Mouse (Mus musculus) telencephalon, adult 2 months (tissue): ENCODE data around the gene Rpl29.

Source experiments
- DNase-seq: peaks from one replicate; pipeline ENCODE4 v3.0.0-alpha.2; 2011; ENCODE audit warnings: low read depth, low spot score

Rpl29 gene

GRCm38 (mm10) chr9:106417841-106418625 is 11.2 kb upstream of the Rpl29 start:
- peak; percentile 96 for DNase-seq

DNA sequence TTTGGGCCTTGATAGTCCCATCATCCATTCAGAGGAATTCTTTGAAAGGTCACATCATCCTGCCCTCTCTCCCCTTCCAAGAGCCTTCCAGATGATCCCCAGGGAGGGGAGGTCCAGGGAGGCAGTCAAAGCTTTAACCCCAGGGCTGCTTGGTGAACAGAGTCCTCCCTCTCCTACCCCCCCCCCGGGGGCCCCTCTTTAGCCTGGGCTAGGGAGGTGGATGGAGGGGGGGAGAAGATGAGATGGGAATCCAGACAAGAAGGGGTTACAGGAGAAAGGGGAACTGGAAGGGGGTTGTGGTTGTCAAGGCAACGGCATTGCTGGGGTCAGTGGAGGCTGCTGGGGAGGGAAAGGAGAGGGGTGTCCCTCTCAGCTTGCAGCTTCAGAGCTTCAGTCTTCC is 8.6 kb upstream of the Rpl29 start:
- no peak for DNase-seq

- DNase-seq, result no peak
Measured at GRCm38 (mm10) chr9:106421033-106421864, 8.0 kb upstream of the Rpl29 start.

DNA sequence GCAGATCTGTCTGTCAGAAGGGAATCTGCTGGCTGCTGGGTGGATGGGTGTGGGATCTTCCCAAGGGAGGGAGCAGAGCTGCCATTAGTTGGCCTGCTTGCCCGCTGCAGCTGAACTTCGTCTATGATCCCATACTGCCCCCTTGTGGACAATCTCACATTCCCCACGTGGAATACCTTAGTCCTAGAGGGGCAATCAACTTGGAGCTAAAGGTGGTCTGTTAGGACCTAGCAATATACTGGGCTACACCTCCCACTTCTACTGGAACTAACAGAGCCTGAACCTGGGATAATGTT is 7.4 kb upstream of the Rpl29 start:
- DNase-seq, result no peak

DNA sequence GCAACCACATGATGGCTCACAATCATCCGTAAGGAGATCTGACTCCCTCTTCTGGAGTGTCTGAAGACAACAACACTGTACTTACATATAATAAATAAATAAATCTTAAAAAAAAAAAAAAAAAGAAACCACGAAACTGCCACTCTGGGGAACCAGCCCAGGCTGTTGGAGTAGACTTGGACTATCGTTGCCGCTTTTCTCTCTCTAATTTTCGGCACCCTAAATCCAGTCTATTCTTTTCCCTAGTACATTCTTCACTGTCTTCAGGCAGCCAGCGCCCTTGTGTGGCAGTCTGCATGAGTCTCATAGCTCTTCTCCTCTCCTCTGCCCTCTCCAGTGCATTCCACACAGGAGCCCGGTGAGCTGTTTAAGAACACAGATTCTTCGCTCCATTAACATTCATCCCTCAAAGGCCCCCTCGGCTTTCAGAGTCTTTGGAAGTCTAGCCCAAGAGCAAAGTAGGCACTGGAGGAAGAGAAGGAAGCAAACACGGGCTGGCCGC is 484 bp upstream of the Rpl29 start:
- DNase-seq, result no peak

GRCm38 (mm10) chr9:106430015-106430264 is 686 bp downstream of the Rpl29 start:
- no peak for DNase-seq

- no peak for DNase-seq
Measured at GRCm38 (mm10) chr9:106433389-106433788, 4.1 kb downstream of the Rpl29 start.

- no peak for DNase-seq
Measured at GRCm38 (mm10) chr9:106436566-106436965, 7.3 kb downstream of the Rpl29 start.

DNA sequence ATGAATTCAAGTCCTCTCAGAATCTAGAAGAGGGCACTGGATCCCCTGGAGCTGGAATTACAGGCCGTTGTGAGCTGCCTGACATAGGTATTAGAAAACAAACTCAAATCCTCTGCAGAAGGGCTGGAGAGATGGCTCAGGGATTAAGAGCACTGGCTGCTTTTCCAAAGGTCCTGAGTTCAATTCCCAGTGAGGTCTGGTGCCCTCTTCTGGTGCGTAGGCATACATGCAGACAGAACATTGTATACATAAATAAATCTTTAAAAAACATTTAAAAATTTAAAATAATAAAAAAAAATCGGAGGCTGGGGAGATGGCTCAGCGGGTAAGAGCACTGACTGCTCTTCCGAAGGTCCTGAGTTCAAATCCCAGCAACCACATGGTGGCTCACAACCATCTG is 13.4 kb downstream of the Rpl29 start:
- no peak for DNase-seq

- DNase-seq, result no peak
Measured at GRCm38 (mm10) chr9:106444836-106445235, 15.6 kb downstream of the Rpl29 start.

GRCm38 (mm10) chr9:106447348-106447747 is 18.1 kb downstream of the Rpl29 start, which contains the start of the genes Abhd14b and Abhd14a:
TSS of gene Abhd14b (plus strand) at chr9:106447459.
TSS of gene Abhd14a (minus strand) at chr9:106447678.
- peak; percentile 90 for DNase-seq

DNA sequence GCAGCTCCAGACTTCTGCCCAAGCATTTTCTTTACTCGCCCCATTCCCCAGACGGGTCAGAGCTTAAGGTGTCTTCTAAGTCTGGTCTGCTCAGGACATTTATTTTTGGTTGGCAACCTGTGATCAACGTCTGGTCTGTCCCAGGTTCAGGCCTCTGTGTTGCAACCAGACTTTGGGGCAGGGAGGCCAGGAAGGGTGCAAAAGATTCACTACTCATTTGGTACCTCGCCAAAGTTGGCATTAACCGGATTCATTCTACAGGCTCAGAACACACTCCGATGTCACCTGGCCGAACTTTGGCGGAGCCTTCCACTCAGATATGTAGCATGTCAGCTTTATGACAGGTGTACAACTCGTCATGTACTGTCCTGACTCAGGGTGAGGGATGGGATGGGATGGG is 18.7 kb downstream of the Rpl29 start:
- no peak for DNase-seq

- DNase-seq, result peak; percentile 80
Measured at GRCm38 (mm10) chr9:106448498-106449031, 19.3 kb downstream of the Rpl29 start.

DNA sequence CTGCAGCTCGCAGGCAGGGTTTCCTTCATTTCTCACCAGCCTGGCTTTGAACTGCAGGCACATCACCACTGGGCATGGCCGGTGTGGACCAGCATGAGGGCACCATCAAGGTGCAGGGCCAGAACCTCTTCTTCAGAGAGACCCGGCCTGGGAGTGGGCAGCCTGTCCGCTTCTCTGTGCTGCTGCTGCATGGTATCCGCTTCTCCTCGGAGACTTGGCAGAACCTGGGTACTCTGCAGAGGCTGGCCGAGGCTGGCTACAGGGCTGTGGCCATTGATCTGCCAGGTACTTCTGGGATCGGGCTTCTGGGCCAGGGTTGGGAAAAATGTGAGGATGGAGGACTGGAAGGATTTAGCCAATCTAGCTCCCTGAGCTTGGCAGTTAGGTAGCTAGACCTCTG is 20.7 kb downstream of the Rpl29 start:
- no peak for DNase-seq

DNA sequence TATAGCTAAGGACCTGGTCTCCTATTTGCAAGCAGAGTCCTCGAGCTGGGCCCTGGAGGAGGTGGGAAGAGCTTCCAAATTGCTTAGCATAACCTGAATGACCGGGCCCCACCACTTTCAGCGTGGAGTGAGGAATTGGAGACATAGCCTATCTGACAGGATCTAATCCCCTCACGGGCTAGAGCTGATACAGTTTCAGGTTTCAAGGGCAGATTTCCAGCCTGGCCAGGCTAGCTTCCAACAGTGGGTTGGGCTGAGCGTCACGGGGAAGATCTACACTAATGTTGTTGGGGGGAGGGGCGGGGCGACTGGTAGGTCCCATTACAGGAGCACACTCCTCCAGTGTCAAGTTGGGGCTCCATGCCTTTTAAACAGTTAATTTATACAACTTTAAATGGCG is 21.4 kb downstream of the Rpl29 start:
- DNase-seq, result no peak

- DNase-seq, result no peak
Measured at GRCm38 (mm10) chr9:106451298-106451697, 22.0 kb downstream of the Rpl29 start.

DNA sequence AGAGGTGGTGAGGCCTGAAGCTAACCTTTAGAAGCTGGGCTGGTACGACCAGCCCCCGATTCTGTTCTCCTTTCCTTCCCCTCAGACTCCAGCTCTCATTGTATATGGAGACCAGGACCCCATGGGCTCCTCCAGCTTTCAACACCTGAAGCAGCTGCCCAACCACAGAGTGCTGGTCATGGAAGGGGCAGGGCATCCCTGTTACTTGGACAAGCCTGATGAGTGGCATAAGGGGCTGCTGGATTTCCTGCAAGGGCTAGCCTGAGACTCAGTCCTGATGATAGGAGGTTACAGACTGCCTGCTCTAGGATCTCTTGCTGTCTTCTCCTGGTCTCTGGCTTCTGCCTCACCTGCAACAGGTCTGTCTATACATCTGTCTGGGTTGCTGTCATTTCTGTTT is 22.6 kb downstream of the Rpl29 start:
- DNase-seq, result no peak

DNA sequence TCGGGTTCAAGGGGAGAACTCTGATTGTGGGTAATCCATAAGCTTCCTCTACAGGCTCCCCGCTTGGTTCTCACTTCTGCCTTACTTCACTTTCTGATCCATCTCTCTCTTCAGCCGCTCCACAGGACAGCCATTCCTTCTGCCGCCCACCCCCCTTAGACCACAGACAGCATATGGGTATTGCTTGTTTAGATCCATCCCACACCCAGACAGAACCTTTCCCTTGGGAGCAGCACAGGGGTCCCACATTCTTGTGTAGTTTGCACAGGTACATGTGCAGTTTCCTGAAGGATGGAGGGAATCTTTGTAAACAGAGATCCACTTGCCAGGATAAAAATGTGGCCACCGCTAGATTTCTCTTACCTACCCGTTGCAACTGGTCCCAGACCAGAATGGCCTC is 23.1 kb downstream of the Rpl29 start:
- DNase-seq, result no peak

- DNase-seq, result no peak
Measured at GRCm38 (mm10) chr9:106452821-106453220, 23.6 kb downstream of the Rpl29 start.

DNA sequence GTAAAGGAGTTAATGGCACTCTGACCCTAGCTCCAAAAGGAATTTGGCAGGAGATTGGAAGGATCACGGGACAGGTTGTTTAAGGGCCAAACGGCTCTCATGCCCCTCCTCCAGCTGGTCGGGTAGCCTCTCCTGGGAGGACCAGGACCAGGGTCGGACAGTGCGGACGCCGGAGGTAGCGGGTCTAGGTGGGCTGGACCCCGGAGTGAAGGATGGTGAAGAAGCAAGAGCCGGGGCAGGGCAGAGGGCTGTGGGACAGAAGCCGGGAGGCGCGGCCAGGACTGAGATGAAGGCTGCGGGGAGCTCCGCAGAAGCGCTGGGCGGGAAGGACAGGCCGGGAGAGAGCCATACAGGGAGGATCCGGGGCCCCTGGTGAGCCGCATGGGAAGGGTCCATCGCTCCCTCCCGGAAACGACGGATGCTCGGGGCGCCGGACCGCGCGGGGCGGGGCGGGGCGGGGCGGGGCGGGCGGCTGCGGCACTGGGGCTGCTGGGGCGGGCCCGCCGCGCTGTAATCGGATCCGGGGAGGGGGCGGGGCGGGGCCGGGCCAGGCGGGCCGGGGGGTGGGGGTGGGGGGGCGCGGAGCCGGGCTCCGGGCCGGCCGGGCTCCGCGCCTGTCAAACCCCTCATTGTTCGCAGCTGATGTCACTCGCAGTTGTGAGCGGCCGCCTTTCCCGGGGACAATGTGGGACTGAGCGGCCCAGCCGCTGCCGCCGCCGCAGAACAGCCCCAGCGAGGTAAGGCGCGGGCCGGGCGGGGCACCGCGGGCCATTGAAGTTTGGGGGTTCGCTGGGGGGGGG is 24.2 kb downstream of the Rpl29 start, which contains the start of gene Pcbp4:
Gene Pcbp4, plus strand, starts transcription at position 21 of the 800 bp plus-strand sequence.
- DNase-seq, result no peak

GRCm38 (mm10) chr9:106454071-106454761 is 25.0 kb downstream of the Rpl29 start:
- DNase-seq, result no peak
